Mouse (Mus musculus): ENCODE results near the gene Doc2g.

The Doc2g gene

GRCm38 (mm10) chr19:3990804-3991203 lies 12.3 kb upstream of the Doc2g start:
- intact Hi-C loops (cut with DNase I) = no loop called here

DNA sequence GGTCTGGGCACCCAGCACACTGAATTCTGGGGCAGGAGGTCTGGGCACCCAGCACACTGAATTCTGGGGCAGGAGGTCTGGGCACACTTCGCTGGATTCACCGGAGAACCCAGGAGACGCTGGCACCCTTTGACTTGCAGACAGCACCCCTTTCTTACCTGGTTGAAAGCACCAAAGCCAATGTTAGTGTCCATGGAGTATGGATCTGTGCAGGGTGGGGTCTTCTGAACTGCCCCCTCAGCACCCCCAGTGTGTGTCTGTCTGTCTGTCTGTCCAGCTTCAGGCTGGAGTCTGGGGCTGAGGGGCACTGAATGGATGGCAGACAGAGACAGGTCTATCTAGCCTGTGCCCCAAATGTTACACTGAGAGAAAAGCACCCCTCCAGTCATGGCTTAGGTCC lies 11.6 kb upstream of the Doc2g start:
- intact Hi-C loops (cut with DNase I) = no loop called here

- intact Hi-C loops (cut with DNase I) = no loop called here
These were observed 11.1 kb upstream of the Doc2g start for GRCm38 (mm10) chr19:3991966-3992365.

GRCm38 (mm10) chr19:3992416-3992815 lies 10.7 kb upstream of the Doc2g start, which contains the start of gene Tbx10:
Gene Tbx10 (plus strand): TSS chr19:3992752.
- intact Hi-C loops (cut with DNase I) = no loop called here

DNA sequence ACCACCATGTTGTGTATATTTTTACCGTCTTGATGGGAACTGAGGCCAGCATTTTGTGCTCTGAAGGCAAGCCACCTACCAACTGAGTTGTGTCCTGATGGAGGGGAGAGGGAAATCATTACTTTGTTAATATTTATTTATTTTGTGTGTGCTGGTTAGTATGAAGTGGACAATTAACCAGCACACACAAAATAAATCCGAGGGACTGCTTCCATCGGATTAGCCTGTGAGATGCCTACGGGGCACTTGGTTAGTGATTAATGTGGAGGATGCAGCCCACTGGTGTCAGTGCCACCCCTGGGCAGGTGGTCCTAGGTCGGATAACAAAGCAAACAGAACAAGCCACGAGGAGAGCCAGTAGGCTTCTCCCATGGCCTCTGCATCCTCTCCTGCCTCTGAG lies 8.2 kb upstream of the Doc2g start:
- intact Hi-C loops (cut with DNase I) = no loop called here

DNA sequence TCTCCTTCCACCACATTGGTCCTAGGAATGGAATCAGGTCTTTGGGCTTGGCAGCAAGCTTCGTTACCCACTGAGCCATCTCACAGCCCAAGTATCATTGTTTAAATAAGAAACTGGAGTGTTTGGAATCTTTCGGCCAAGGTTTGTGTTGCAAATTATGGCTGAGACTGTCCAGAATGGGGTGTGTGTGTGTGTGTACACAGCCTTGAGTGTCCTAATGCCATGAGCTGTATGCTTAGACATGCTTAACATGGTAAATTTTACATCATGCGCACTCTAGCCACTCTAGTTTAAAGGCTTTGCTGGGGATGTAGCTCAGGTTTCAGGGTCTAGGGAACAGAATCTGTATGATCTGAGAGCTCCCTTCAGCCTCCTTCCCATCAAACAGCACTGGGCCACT lies 7.6 kb upstream of the Doc2g start:
- intact Hi-C loops (cut with DNase I) = no loop called here

GRCm38 (mm10) chr19:3996106-3996505 lies 7.0 kb upstream of the Doc2g start:
- intact Hi-C loops (cut with DNase I) = no loop called here

- intact Hi-C loops (cut with DNase I) = no loop called here
These were observed 6.4 kb upstream of the Doc2g start for GRCm38 (mm10) chr19:3996747-3997146.

GRCm38 (mm10) chr19:3997231-3997630 lies 5.9 kb upstream of the Doc2g start:
- intact Hi-C loops (cut with DNase I) = no loop called here

- intact Hi-C loops (cut with DNase I) = no loop called here
These were observed 4.8 kb upstream of the Doc2g start for GRCm38 (mm10) chr19:3998335-3998734.

DNA sequence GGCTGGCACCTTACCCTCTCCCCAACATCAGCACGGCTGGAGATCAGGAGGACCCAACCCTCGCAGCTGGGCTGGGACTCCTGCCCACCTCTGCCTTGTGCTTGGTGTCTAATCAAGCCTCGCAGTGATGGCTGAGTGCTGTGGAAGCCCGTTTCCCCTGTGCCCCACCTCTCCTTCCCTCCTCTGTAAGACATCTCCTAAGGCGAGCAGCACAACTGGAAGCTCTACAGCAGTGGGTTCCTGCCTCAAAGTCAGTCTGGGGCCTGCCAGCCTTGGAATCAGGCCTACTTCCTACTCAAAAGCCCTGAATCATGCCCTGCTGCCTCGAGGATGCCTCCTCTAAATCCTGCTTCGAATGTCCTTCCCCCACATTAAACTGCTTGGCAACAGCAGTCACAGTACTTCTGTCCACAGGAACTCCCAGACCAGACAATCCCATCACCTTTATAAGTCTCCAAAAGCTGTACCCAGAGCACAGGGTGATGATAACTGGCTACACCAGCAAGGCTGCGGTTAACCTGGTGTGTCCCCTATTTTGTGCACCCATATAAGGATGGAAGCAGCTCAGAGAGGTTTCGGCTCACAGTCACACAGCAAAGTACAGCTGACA lies 3.9 kb upstream of the Doc2g start:
- intact Hi-C loops (cut with DNase I) = no loop called here

- intact Hi-C loops (cut with DNase I) = no loop called here
These were observed 2.8 kb upstream of the Doc2g start, which contains the start of the genes Nudt8 and Gm49405 for GRCm38 (mm10) chr19:4000119-4000900. Gene Nudt8 (plus strand): TSS chr19:4000580. Gene Gm49405 (plus strand): TSS chr19:4000626.

- intact Hi-C loops (cut with DNase I) = no loop called here
These were observed 2.1 kb upstream of the Doc2g start for GRCm38 (mm10) chr19:4000949-4001525.

DNA sequence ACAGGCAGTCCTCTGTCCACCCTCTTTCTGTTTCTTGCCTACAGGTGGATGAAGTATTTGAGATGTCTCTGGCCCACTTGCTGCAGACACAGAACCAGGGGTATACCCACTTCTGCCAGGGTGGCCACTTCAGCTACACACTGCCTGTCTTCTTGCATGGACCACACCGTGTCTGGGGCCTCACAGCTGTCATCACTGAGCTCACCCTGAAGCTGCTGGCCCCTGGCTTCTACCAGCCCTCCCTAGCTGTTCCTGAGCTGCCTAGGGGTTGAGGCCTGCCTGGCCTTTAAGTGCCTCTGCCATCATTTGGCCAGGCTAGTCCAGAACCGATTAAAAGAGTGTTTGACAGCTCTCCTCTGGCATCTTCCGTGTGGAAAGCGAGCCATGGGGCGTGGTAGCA lies 1.4 kb upstream of the Doc2g start:
- intact Hi-C loops (cut with DNase I) = no loop called here

- intact Hi-C loops (cut with DNase I) = no loop called here
These were observed 528 bp downstream of the Doc2g start for GRCm38 (mm10) chr19:4003641-4004040.

DNA sequence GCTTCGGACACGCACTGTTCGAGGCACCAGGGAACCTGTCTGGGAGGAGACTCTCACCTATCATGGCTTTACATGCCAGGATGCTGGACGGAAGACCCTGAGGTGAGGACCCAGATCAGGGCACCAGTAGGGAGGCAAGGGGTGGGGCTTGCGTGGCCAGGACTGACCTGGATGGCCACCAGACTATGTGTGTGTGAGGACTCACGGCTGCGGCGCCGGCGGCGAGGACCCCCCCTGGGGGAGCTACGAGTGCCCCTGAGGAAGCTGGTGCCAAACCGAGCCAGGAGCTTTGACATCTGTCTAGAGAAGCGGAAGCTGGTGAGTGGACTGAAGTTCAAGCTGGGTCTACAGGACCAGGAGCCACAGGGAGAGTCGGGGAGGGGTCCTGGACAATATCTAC lies 1.2 kb downstream of the Doc2g start:
- intact Hi-C loops (cut with DNase I) = no loop called here

DNA sequence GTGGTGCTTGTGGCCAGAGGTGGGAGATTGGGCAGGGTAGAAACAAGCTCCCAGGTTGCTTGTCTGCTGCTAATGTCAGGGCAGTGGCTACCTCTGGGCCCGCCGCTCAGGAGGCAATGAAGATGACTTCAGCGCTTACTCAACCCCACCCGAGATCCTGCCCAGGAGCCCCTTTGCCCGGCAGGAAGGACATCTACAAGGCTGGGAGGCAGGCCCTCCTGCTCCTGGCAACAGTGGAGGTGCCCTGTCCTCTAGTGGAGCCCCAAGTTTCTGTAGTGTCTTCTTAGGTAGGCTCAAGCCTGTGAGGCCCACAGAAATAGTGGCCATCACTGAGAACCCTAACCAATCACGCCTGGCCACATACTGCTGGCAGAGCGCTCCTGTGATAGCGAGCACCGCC lies 2.0 kb downstream of the Doc2g start:
- intact Hi-C loops (cut with DNase I) = no loop called here

DNA sequence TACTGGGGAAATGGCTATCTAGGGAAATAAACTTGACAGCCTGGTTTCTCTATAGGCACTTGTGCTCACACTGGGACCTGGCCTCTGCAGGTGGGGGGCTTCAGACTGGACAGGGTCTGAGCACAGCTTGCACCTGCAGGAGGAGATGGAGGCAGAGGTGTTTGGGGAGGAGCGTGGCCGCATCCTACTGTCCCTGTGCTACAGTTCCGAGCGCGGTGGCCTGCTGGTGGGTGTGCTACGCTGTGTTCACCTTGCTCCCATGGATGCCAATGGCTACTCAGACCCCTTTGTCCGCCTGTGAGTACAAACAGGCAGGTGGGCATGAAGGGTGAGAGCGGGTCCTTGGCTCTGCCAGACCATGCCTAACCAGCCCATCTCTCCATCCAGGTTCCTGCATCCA lies 2.9 kb downstream of the Doc2g start:
- intact Hi-C loops (cut with DNase I) = no loop called here

DNA sequence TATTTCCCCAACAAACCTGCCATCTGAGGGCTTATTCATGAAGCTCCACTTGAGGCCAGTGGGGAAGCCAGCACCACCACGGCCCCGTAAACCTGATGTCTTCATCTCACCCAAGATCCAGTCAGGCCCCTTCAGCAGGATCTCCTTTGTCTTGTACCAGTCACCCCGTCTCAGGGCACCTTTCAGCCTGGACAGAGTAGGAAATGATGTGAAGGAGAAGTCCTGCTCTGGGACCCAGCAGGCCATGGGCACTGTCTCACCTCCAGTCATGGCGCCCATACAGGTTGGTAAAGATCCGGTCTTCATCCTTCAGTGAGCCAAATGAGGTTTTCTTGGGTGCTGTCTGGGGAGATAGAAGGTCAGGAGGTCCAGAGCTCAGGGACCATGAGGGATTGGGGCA lies 8.0 kb downstream of the Doc2g start:
- intact Hi-C loops (cut with DNase I) = no loop called here

GRCm38 (mm10) chr19:4012432-4013022 lies 9.4 kb downstream of the Doc2g start, which contains the start of gene Ndufv1:
Gene Ndufv1 (minus strand): TSS chr19:4012806.
- intact Hi-C loops (cut with DNase I) = loop anchor here (2.0 kb wide), 1 partner anchor 66 kb away; no protein-coding TSS in a partner anchor

GRCm38 (mm10) chr19:4013066-4013465 lies 10.0 kb downstream of the Doc2g start:
- intact Hi-C loops (cut with DNase I) = loop anchor here (2.0 kb wide), 1 partner anchor 66 kb away; no protein-coding TSS in a partner anchor

DNA sequence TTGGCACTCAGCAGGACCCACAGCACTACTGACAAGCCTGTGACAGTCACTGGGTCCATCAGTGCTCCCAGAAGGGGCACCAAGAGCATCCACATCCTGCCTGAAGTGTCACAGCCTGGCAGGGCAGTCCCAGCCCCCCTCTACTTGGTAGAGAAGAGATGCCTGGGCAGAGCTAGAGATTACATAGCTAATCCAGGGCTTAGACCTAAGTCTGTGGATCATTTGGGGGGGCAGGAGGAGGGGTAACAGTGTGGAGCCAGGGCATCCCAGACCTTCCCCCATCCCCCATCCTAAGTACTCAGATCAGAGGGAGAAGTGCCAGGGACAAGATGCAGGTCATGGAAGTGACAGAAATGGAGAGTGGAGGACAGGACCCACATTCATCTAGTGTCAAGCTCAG lies 11.7 kb downstream of the Doc2g start:
- intact Hi-C loops (cut with DNase I) = no loop called here

All from adrenal gland (tissue).